Mouse (Mus musculus): ENCODE results near the gene Slc7a6. TPM values are rescaled to one million over a fixed set of nuclear protein-coding genes. Genes with fewer than 3 reads are reported as not detected.
"Not testable (repeated sequence)": the region's sequence is repeated elsewhere in the genome, so short reads cannot be mapped to it uniquely, and the experiment has no call there.

Gene Slc7a6
- polyA plus RNA-seq, 1 experiment from 2014 or later, result 87.9 TPM

DNA sequence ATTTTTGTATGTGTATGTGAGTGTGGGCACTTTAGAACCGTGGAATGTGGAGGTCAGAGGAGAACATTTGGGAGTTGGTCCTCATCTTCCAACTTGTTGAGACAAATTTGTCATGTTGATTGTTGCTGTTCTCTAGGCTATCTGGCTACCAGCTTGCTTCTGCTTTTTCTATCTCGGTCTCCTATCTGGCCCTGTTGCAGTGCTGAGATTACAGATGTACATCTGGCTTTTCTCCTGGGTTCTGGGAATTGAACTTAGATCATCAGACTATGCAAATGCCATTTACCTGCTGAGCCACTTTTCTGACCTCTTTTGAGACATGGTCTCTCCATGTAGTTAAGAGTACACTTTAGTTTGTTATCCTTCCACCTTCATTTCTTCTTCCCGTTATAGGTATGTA lies 4.9 kb downstream of the Slc7a6 start:
- Histone ChIP-seq H3K4me3 (no peak overlapping the region), H3K36me3 (replicated peaks) (peaks cover 20% of the 10 kb centered on the region), H3K27ac (no peak overlapping the region), H3K27me3 (ENCODE audit: poor library complexity, severe bottlenecking) (no peaks in the 10 kb centered on the region), H3K9me3 (no peaks in the 10 kb centered on the region), H3K4me1 (peaks cover 34% of the 10 kb centered on the region)
- no peak for DNase-seq (ENCODE audit: extremely low spot score, low spot score)
- 92% methylated on average over 3 of the region's 3 CpGs for WGBS

DNA sequence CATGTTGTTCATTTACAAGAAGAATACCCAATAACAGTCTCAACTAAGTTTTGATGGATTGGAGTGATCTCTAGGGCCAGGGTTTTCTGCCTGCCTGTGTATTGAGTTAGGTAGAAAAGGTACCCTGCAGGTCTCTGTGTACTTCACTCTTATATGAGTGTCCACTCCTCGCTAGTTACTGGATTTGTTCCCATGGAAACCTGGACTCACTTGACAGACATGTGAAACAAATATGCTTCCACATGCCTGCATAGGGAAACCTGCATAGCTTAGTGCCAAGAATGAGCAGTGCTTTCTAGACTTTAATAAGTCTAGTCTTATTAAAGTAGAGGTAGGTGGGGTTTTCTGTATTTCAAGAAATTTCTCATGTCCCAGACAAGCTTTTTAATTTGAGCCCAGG lies 8.2 kb downstream of the Slc7a6 start:
- DNase-seq (ENCODE audit: extremely low spot score, low spot score), result no peak
- Histone ChIP-seq H3K4me3 (no peak overlapping the region), H3K9me3 (no peaks in the 10 kb centered on the region), H3K27me3 (ENCODE audit: poor library complexity, severe bottlenecking) (no peaks in the 10 kb centered on the region), H3K4me1 (peaks cover 21% of the 10 kb centered on the region), H3K27ac (0 out of 2 replicates have a peak overlapping the region, but pooled peaks have one; percentile 11), H3K36me3 (replicated peaks) (peaks cover 37% of the 10 kb centered on the region)
- WGBS, result 28% methylated on average over 1 of the region's 1 CpGs

- Histone ChIP-seq H3K4me3 (no peak overlapping the region), H3K27ac (peak overlapping the region; percentile 1; the same call in 1 of the 2 replicates), H3K36me3 (replicated peaks) (peaks cover 42% of the 10 kb centered on the region), H3K4me1 (peaks cover 21% of the 10 kb centered on the region), H3K9me3 (no peaks in the 10 kb centered on the region), H3K27me3 (ENCODE audit: poor library complexity, severe bottlenecking) (no peaks in the 10 kb centered on the region)
- WGBS, result 80% methylated on average over 1 of the region's 1 CpGs
- no peak for DNase-seq (ENCODE audit: extremely low spot score, low spot score)
Measured at GRCm38 (mm10) chr8:106177594-106177993, 8.9 kb downstream of the Slc7a6 start.

GRCm38 (mm10) chr8:106178428-106178827 lies 9.8 kb downstream of the Slc7a6 start:
- Histone ChIP-seq H3K4me1 (peaks cover 21% of the 10 kb centered on the region), H3K27ac (no peak overlapping the region), H3K4me3 (no peak overlapping the region), H3K9me3 (no peaks in the 10 kb centered on the region), H3K36me3 (replicated peaks) (peaks cover 41% of the 10 kb centered on the region), H3K27me3 (ENCODE audit: poor library complexity, severe bottlenecking) (no peaks in the 10 kb centered on the region)
- WGBS, result 93% methylated on average over 2 of the region's 2 CpGs
- no peak for DNase-seq (ENCODE audit: extremely low spot score, low spot score)

DNA sequence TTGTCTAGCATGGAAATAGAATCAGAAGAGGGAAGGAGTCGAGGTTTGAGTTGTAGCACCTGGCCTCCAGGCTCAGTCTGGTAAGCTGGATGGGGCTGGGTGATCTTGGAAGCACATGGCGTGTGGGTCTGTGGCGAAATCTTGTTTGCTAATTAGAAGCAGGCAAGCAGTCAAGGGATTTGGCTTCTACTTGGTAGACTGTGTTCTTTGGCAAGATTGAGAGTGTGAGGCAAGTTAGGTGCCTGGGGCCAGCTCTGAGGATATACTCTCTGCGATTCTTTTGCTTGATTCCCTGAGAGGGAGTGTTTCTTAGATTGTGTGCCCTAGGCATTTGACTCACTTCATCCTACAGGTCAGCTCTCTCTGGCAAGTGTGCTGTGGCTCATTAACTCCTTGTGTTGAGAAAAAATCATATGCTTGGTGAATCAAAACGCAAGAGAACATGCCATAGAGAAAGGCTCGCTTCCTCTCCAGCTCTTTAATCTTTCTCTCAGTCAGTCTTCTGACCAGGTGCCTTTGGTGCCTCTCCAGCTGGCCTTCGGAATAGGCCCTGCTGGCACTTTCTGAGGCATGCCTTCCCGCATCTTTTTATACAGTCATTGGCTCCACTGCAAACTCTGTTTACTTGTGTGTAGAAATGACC lies 17.1 kb downstream of the Slc7a6 start:
- Histone ChIP-seq H3K36me3 (replicated peaks) (peaks cover 84% of the 10 kb centered on the region), H3K4me3 (no peak overlapping the region), H3K9me3 (no peaks in the 10 kb centered on the region; the same call in 1 of the 2 replicates), H3K4me1 (no peaks in the 10 kb centered on the region), H3K27ac (no peak overlapping the region), H3K27me3 (ENCODE audit: poor library complexity, severe bottlenecking) (no peaks in the 10 kb centered on the region)
- WGBS, result 91% methylated on average over 8 of the region's 8 CpGs
- DNase-seq (ENCODE audit: extremely low spot score, low spot score), result no peak

DNA sequence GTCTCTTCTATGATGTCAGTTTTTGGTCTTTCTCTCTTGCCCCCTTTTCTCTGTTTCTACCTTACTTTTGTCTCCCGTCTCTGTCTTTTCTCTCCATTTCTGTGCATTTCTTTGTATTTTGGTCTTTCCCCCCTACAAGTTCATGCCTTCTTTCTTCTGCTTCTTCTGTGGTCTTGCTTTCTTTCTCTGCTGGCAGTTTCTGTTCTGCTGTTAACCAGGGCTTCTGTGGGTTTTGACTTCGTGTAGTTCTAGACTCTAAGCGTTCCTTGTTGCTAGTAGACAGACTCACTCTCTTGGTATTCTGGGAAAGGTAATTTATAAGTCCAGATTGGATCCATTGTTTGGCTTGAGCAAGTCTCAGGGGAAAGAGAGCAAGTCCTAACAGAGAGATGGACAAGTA lies 17.7 kb downstream of the Slc7a6 start:
- H3K4me3 ChIP-seq, result no peak overlapping the region
- H3K4me1 ChIP-seq, result no peaks in the 10 kb centered on the region
- H3K9me3 ChIP-seq, result no peaks in the 10 kb centered on the region; the same call in 1 of the 2 replicates
- DNase-seq (ENCODE audit: extremely low spot score, low spot score), result no peak
- WGBS, result 95% methylated on average over 3 of the region's 3 CpGs
- H3K27me3 ChIP-seq (ENCODE audit: poor library complexity, severe bottlenecking), result no peaks in the 10 kb centered on the region
- no peak overlapping the region for H3K27ac ChIP-seq
- peaks cover 89% of the 10 kb centered on the region for H3K36me3 ChIP-seq (replicated peaks)

DNA sequence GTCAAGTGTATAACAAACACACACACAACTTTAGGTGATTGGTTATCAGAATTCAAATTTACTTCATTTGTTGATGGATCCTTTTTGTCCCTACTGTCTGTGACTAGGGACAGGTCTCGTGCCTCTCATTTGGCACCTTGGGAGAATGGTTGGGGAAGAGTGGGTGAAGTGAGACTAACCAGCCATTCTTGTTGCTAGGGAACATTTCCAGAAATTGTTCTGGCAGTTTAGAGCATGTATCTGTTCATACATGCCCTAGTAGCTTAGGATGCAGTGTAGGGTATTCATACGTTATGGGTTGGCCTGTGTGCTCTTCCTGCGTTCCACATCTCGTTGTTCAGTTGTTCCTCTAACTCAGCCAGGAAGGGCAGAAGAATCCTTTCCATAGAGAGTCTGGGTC lies 20.5 kb downstream of the Slc7a6 start:
- DNase-seq (ENCODE audit: extremely low spot score, low spot score), result no peak
- Histone ChIP-seq H3K36me3 (replicated peaks) (peaks cover 93% of the 10 kb centered on the region), H3K27ac (no peak overlapping the region), H3K9me3 (no peaks in the 10 kb centered on the region; the same call in 1 of the 2 replicates), H3K4me1 (no peaks in the 10 kb centered on the region), H3K4me3 (no peak overlapping the region), H3K27me3 (ENCODE audit: poor library complexity, severe bottlenecking) (no peaks in the 10 kb centered on the region)
- 97% methylated on average over 4 of the region's 4 CpGs for WGBS

GRCm38 (mm10) chr8:106191639-106192038 lies 23.0 kb downstream of the Slc7a6 start:
- no peaks in the 10 kb centered on the region for H3K27me3 ChIP-seq (ENCODE audit: poor library complexity, severe bottlenecking)
- WGBS, result 92% methylated on average over 5 of the region's 5 CpGs
- H3K9me3 ChIP-seq, result no peaks in the 10 kb centered on the region; the same call in 1 of the 2 replicates
- H3K36me3 ChIP-seq (replicated peaks), result peaks cover 93% of the 10 kb centered on the region
- no peak overlapping the region for H3K4me3 ChIP-seq
- no peak for DNase-seq (ENCODE audit: extremely low spot score, low spot score)
- no peak overlapping the region for H3K27ac ChIP-seq
- H3K4me1 ChIP-seq, result no peaks in the 10 kb centered on the region

- 91% methylated on average over 6 of the region's 6 CpGs for WGBS
Measured at GRCm38 (mm10) chr8:106193162-106193561, 24.5 kb downstream of the Slc7a6 start.

DNA sequence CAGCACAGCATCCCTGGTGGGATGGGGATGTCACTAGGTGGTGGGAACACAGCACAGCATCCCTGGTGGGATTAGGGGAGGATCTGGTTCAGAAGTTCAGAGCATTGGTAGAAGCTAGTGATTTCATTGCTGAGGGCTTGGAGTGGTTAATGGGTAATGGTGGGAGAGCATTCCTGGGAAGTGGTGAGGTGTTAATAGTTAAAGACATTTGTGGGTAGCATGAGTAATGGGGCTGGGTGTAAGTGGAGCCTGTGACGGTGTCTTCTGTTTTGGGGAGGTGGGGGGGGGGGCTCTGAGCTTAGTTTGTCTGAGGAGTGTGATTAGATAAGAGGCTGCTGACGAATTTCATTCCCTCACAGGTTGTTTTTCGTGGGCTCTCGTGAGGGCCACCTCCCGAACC lies 25.4 kb downstream of the Slc7a6 start:
- Histone ChIP-seq H3K27ac (no peak overlapping the region), H3K9me3 (no peaks in the 10 kb centered on the region), H3K4me1 (peaks cover 8% of the 10 kb centered on the region; the same call in 1 of the 2 replicates), H3K27me3 (ENCODE audit: poor library complexity, severe bottlenecking) (no peaks in the 10 kb centered on the region), H3K4me3 (no peak overlapping the region), H3K36me3 (replicated peaks) (peaks cover 96% of the 10 kb centered on the region)
- no peak for DNase-seq (ENCODE audit: extremely low spot score, low spot score)
- 85% methylated on average over 5 of the region's 5 CpGs for WGBS

More at GRCm38 (mm10) chr8:106193162-106193561, 24.5 kb downstream of the Slc7a6 start:
- no peaks in the 10 kb centered on the region for H3K4me1 ChIP-seq
- peaks cover 93% of the 10 kb centered on the region for H3K36me3 ChIP-seq (replicated peaks)
- DNase-seq (ENCODE audit: extremely low spot score, low spot score), result no peak
- no peaks in the 10 kb centered on the region for H3K27me3 ChIP-seq (ENCODE audit: poor library complexity, severe bottlenecking)
- no peak overlapping the region for H3K27ac ChIP-seq
- H3K9me3 ChIP-seq, result no peaks in the 10 kb centered on the region
- no peak overlapping the region for H3K4me3 ChIP-seq

- Histone ChIP-seq H3K4me3 (no peak overlapping the region), H3K27me3 (ENCODE audit: poor library complexity, severe bottlenecking) (no peaks in the 10 kb centered on the region), H3K27ac (no peak overlapping the region), H3K9me3 (no peaks in the 10 kb centered on the region), H3K36me3 (replicated peaks) (peaks cover 100% of the 10 kb centered on the region), H3K4me1 (peaks cover 8% of the 10 kb centered on the region; the same call in 1 of the 2 replicates)
- DNase-seq (ENCODE audit: extremely low spot score, low spot score), result no peak
- 16% methylated on average over 1 of the region's 1 CpGs for WGBS
Measured at GRCm38 (mm10) chr8:106198741-106199140, 30.1 kb downstream of the Slc7a6 start.

DNA sequence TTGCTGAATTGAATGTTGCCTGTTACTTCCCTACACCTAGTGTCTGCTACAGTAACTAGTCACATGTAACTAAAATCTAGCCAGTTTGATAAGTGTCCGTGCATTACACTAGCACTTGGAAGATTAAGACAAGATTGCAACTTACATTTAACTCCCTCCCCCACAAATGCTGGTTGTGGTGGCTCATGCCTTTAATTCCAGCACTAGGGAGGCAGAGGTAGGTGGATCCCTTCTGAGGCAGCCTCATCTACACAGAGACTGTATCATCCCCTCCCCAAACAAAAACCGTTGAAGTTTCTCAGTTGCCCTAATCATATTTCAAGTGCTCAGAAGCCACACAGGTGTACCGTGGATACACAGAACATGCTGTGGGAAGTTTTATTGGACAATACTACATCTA lies 30.9 kb downstream of the Slc7a6 start:
- DNase-seq (ENCODE audit: extremely low spot score, low spot score); H3K9me3 ChIP-seq; H3K27me3 ChIP-seq (ENCODE audit: poor library complexity, severe bottlenecking); H3K27ac ChIP-seq; H3K4me1 ChIP-seq; H3K4me3 ChIP-seq: not testable (repeated sequence)
- WGBS, result 89% methylated on average over 3 of the region's 3 CpGs
- peaks cover 100% of the 10 kb centered on the region for H3K36me3 ChIP-seq (replicated peaks)

DNA sequence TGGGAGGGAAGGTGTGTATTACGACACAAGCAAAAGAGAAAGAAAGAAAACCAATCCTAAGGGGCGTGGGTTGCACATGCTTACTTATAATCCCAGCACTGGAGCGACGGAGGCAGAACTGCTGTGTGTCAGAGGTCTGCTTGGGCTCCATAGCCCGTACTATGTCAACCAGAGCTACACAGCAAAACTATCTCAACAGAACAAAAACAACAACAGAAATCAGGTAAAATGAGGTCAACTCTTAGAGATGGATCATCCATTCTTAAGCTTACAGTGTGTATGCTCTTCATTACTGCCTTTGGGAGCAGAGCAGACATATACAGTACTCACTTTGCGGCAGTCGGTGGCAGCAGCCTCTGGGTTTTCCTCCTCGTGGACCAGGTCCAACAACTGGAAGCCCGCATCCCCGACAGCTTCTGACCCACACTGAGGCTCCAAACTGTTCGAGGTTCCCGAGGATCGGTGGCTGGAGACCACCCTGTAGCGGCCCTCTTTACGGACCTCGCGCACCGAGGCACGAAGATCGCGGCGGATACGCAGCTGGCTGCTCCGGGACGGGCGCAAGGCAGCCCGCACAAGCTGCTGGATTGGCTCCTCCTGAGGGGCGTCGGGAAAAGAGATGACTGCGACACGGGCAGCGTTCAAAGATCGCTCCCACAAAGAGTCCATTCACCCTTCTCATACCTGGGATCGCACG lies 41.5 kb downstream of the Slc7a6 start:
- DNase-seq (ENCODE audit: extremely low spot score, low spot score), result peak; percentile 17
- WGBS, result under 1% methylated on average over 35 of the region's 35 CpGs
- no peaks in the 10 kb centered on the region for H3K27me3 ChIP-seq (ENCODE audit: poor library complexity, severe bottlenecking)
- no peaks in the 10 kb centered on the region for H3K9me3 ChIP-seq
- H3K36me3 ChIP-seq (replicated peaks), result peaks cover 69% of the 10 kb centered on the region
- peak overlapping the region; percentile 91 for H3K27ac ChIP-seq
- peak overlapping the region; percentile 79 for H3K4me3 ChIP-seq
- peaks cover 21% of the 10 kb centered on the region for H3K4me1 ChIP-seq

Data from forebrain, embryonic 10.5 days (tissue).